Mouse (Mus musculus) C2C12 (cell line): ENCODE measurements around the gene Ube2n.

Experiments used
- CTCF ChIP-seq: IDR thresholded peaks from one replicate; pipeline ENCODE4 v1.5.1; 2011; ENCODE audit not compliant: control insufficient read depth, insufficient read depth, insufficient read length
- USF1 ChIP-seq: IDR thresholded peaks from one replicate; pipeline ENCODE4 v1.6.1; 2011; ENCODE audit warnings: low read depth, mild to moderate bottlenecking, control low read depth, moderate library complexity

DNA sequence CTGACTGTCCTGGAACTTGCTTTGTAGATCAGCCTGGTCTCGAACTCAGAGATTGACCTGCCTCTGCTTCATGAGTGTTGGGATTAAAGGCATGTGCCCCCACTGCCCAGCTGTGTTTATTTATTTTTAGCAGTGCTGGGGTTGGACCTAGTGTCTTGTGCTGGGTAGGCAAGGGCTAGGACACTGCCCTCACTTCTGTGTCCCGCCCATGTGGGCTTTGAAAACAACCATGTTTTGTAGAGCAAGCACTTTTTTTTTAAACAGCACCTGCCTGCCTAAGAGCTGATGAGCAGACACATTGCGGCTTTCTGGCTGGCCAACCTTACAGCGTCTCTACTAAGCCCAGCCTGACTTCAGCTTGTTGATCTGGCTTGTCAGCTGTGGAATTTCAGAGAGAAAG is 76.3 kb downstream of the Ube2n start:
- no peak for TF ChIP-seq CTCF
- TF ChIP-seq USF1 = no peak
